Mouse (Mus musculus) ES-E14 (cell line): ENCODE data around the gene Ttc23l.

Source experiments
- HCFC1 ChIP-seq: IDR thresholded peaks from 2 replicates; pipeline ENCODE4 v1.6.1; 2012; ENCODE audit warnings: low read length, inconsistent platforms, borderline replicate concordance; ENCODE audit not compliant: insufficient read depth
- MAFK ChIP-seq: IDR thresholded peaks from 2 replicates; pipeline ENCODE4 v1.6.1; 2014; ENCODE audit warnings: mild to moderate bottlenecking, low read depth, low read length, inconsistent platforms; ENCODE audit not compliant: insufficient read depth

DNA sequence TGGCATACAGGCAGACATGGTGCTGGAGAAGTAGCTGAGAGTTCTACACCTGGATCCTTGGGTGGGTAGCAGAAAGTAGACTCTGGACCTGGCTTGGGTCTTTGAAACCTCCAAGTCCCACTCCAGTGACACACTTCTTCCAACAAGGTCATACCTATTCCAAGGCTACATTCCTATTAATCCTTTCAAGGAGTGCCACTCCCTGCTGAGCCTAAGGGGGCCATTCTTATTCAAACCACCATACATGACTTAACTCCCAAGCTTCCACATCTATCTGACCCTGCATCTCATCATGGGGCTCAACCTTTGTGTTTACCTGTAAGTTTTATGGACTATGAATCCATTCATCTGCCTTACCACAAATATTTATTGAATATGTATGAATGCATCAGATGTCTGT, 3.8 kb upstream of the Ttc23l start:
- TF ChIP-seq HCFC1, result no peak
- no peak for TF ChIP-seq MAFK
